Mouse (Mus musculus): ENCODE measurements around the gene Hephl1. TPM values are rescaled to one million over a fixed set of nuclear protein-coding genes. Genes with fewer than 3 reads are reported as not detected.

Gene Hephl1
- 2.5 and 5.1 TPM in 2 replicates for polyA plus RNA-seq (2012; rRNA removed; ENCODE audit: low replicate concordance)

DNA sequence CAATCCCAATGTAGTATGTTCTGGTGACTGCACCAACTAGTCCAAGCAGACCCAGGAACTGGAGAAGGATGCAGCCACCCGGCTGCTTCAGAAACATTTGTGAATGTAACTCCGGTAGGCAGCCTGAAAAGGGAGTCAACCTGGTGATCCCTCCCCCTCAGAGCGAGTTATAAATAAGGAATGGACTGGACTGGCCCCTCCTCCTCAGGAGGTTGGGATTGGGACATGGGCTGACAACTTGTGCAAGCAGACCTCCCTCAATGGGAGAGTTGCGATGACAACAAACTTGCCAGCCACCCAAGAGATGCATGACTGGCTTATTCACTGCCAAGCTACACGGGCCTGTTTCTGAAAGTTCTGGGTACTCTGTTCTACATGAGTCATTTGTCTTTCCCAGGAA lies at the start of gene Hephl1:
Hephl1 (minus strand) TSS at position 101 of the 400 bp plus-strand sequence.

DNA sequence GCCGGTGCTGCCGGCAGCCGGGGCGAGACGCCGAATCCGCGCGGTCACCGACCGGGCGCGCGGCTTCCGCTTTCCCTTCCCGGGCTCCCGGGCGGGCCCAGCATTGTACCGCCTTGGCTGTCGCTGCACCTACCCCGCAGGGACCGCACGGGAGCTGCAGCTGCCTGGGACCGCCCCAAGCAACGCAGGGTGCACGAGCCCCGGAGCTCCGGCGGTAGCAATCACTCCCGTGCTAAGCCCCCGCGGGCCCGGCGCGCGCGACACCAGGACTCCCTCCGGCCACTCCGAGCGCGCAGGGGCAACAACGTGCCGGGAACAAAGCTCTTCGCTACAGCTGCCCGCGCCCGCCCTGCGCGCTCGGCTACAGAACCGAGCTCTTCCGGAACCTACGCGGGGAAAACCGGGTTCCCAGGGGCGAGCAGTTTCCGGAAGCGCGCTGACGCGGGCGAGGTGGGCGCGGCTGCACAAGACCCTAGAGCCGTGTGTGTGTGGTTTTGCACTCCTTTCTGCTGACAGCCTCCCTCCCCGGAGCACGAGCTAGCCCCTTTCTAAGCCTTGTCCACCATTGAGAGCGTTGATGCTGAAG lies 66.7 kb downstream of the Hephl1 start, which contains the start of gene Panx1:
Panx1 (minus strand) TSS at position 395 of the 586 bp plus-strand sequence.

Other genes starting within 250 kb of the Hephl1 start
- 19.6 and 30.6 TPM in 2 replicates for gene Izumo1r, start 208.2 kb downstream of the Hephl1 start, polyA plus RNA-seq (2012; rRNA removed; ENCODE audit: low replicate concordance)
- gene Panx1, start 66.6 kb downstream of the Hephl1 start, polyA plus RNA-seq (2012; rRNA removed; ENCODE audit: low replicate concordance): 30.5 and 36.4 TPM in 2 replicates
- 0.51 and 1.0 TPM in 2 replicates for gene Vstm5, start 126.9 kb upstream of the Hephl1 start, polyA plus RNA-seq (2012; rRNA removed; ENCODE audit: low replicate concordance)
- 18.8 and 33.9 TPM in 2 replicates for gene Med17, start 167.8 kb upstream of the Hephl1 start, polyA plus RNA-seq (2012; rRNA removed; ENCODE audit: low replicate concordance)
- gene Taf1d, start 194.1 kb upstream of the Hephl1 start, polyA plus RNA-seq (2012; rRNA removed; ENCODE audit: low replicate concordance): 6.6 and 10.6 TPM in 2 replicates
- 16.9 and 41.4 TPM in 2 replicates for gene 4931406C07Rik, start 194.3 kb upstream of the Hephl1 start, polyA plus RNA-seq (2012; rRNA removed; ENCODE audit: low replicate concordance)
- 4.1 and 7.1 TPM in 2 replicates for gene Cep295, start 245.7 kb upstream of the Hephl1 start, polyA plus RNA-seq (2012; rRNA removed; ENCODE audit: low replicate concordance)